Mouse (Mus musculus) limb, embryonic 11.5 days (tissue): ENCODE data around the gene Tcam1. TPM values are rescaled to one million over a fixed set of nuclear protein-coding genes. Genes with fewer than 3 reads are reported as not detected.

ENCODE experiments used
- ATAC-seq: fragments of 200-750 bp; cut with Nextera tagmentation; 2 replicates; pipeline ENCODE4 v1.8.0; 2017; ENCODE audit warnings: low read depth; ENCODE audit not compliant: insufficient number of reproducible peaks, low FRiP score, low TSS enrichment
- DNase-seq: peaks from one replicate; pipeline ENCODE4 v3.0.0-alpha.2; 2015; ENCODE audit warnings: low spot score
- H3K27ac ChIP-seq: fragments of 300-500 bp; sonication (generic); replicated peaks from 2 replicates; pipeline ENCODE4 v1.5.1; 2014; ENCODE audit warnings: low read depth, mild to moderate bottlenecking, low read length
- H3K27me3 ChIP-seq: fragments of 300-500 bp; sonication (generic); 2 replicates; pipeline ENCODE4 v1.6.1; 2014; ENCODE audit warnings: mild to moderate bottlenecking, low read length, mixed read lengths; ENCODE audit not compliant: control insufficient read depth, insufficient read depth
- H3K36me3 ChIP-seq: fragments of 300-500 bp; sonication (generic); 2 replicates; pipeline ENCODE4 v1.6.1; 2014; ENCODE audit warnings: mild to moderate bottlenecking, low read length, moderate library complexity, mixed read lengths; ENCODE audit not compliant: control insufficient read depth, insufficient read depth
- H3K4me1 ChIP-seq: fragments of 300-500 bp; sonication (generic); 2 replicates; pipeline ENCODE4 v1.6.1; 2014; ENCODE audit warnings: low read length, mixed read lengths; ENCODE audit not compliant: control insufficient read depth, insufficient read depth
- H3K4me2 ChIP-seq: fragments of 300-500 bp; sonication (generic); 2 replicates; pipeline ENCODE4 v1.6.1; 2014; ENCODE audit warnings: low read depth, mild to moderate bottlenecking, moderate library complexity; ENCODE audit not compliant: severe bottlenecking
- H3K4me3 ChIP-seq: fragments of 300-500 bp; sonication (generic); 2 replicates; pipeline ENCODE4 v1.5.1; 2014; ENCODE audit warnings: low read depth, low read length
- H3K9ac ChIP-seq: fragments of 300-500 bp; sonication (generic); 2 replicates; pipeline ENCODE4 v1.6.1; 2014; ENCODE audit warnings: mild to moderate bottlenecking, low read length
- H3K9me3 ChIP-seq: fragments of 300-500 bp; sonication (generic); 2 replicates; pipeline ENCODE4 v1.6.1; 2016; ENCODE audit warnings: low read length; ENCODE audit not compliant: control insufficient read depth
- WGBS: fragments of 180-500 bp; shearing (Covaris S2); extraction: QIAGEN DNeasy Blood & Tissue Kit; methylation state at CpG from one replicate; pipeline ENCODE4 v1.1.7; 2014; 5-methylcytosine and 5-hydroxymethylcytosine counted together
- polyA plus RNA-seq: library from polyadenylated mRNA; unstranded; fragments of >200 nt; fragmentation: Nextera tagmentation; extraction: Ambion mirVana; gene quantifications from 2 replicates; pipeline ENCODE4 v1.2.1, GENCODE M21; 2014

Tcam1 gene
- polyA plus RNA-seq, 1 experiment from 2014 or later = 0.29 TPM

GRCm38 (mm10) chr11:106302634-106303033 is 26.2 kb downstream of the Tcam1 start:
- Histone ChIP-seq H3K27ac (no peak overlapping the region), H3K4me3 (no peak overlapping the region), H3K9ac (no peak overlapping the region), H3K4me2 (no peak overlapping the region), H3K36me3 (no peaks in the 10 kb centered on the region), H3K4me1 (no peaks in the 10 kb centered on the region), H3K9me3 (no peaks in the 10 kb centered on the region), H3K27me3 (no peaks in the 10 kb centered on the region)
- WGBS = 15% methylated on average over 2 of the region's 2 CpGs
- DNase-seq (peak; percentile 89), ATAC-seq (no peak)

GRCm38 (mm10) chr11:106305348-106306064 is 29.0 kb downstream of the Tcam1 start:
- DNase-seq = no peak
- no peaks in the 10 kb centered on the region for H3K9me3 ChIP-seq
- no peaks in the 10 kb centered on the region for H3K27me3 ChIP-seq
- no peak overlapping the region for H3K4me2 ChIP-seq
- no peak overlapping the region for H3K27ac ChIP-seq
- no peaks in the 10 kb centered on the region for H3K4me1 ChIP-seq
- 84% methylated on average over 10 of the region's 10 CpGs for WGBS
- H3K9ac ChIP-seq = no peak overlapping the region
- H3K36me3 ChIP-seq = no peaks in the 10 kb centered on the region
- H3K4me3 ChIP-seq = no peak overlapping the region
- no peak for ATAC-seq

GRCm38 (mm10) chr11:106306065-106306385 is 29.6 kb downstream of the Tcam1 start:
- H3K4me1 ChIP-seq = no peaks in the 10 kb centered on the region
- no peak overlapping the region for H3K9ac ChIP-seq
- no peak overlapping the region for H3K4me2 ChIP-seq
- no peak for ATAC-seq
- no peaks in the 10 kb centered on the region for H3K36me3 ChIP-seq
- H3K27ac ChIP-seq = no peak overlapping the region
- H3K27me3 ChIP-seq = no peaks in the 10 kb centered on the region
- H3K4me3 ChIP-seq = no peak overlapping the region
- 94% methylated on average over 3 of the region's 3 CpGs for WGBS
- no peak for DNase-seq
- no peaks in the 10 kb centered on the region for H3K9me3 ChIP-seq

GRCm38 (mm10) chr11:106306758-106307157 is 30.3 kb downstream of the Tcam1 start:
- ATAC-seq (no peak), DNase-seq (no peak)
- H3K4me3 ChIP-seq = no peak overlapping the region
- H3K4me2 ChIP-seq = no peak overlapping the region
- 84% methylated on average over 9 of the region's 9 CpGs for WGBS
- H3K9ac ChIP-seq = no peak overlapping the region
- no peaks in the 10 kb centered on the region for H3K27me3 ChIP-seq
- no peaks in the 10 kb centered on the region for H3K36me3 ChIP-seq
- H3K9me3 ChIP-seq = no peaks in the 10 kb centered on the region
- H3K27ac ChIP-seq = no peak overlapping the region
- no peaks in the 10 kb centered on the region for H3K4me1 ChIP-seq

GRCm38 (mm10) chr11:106307432-106307831 is 31.0 kb downstream of the Tcam1 start:
- Histone ChIP-seq H3K36me3 (no peaks in the 10 kb centered on the region), H3K9ac (no peak overlapping the region), H3K9me3 (no peaks in the 10 kb centered on the region), H3K4me3 (no peak overlapping the region), H3K4me2 (no peak overlapping the region), H3K27me3 (no peaks in the 10 kb centered on the region), H3K27ac (no peak overlapping the region; the same call in 1 of the 2 replicates), H3K4me1 (no peaks in the 10 kb centered on the region)
- DNase-seq = no peak
- ATAC-seq = no peak
- 79% methylated on average over 5 of the region's 5 CpGs for whole genome bisulfite sequencing

- Histone ChIP-seq H3K4me1 (peaks cover 5% of the 10 kb centered on the region), H3K27ac (no peak overlapping the region), H3K9ac (no peak overlapping the region), H3K4me3 (no peak overlapping the region), H3K9me3 (no peaks in the 10 kb centered on the region), H3K4me2 (no peak overlapping the region), H3K27me3 (no peaks in the 10 kb centered on the region), H3K36me3 (no peaks in the 10 kb centered on the region)
- no peak for ATAC-seq
- no peak for DNase-seq
- WGBS = 90% methylated on average over 11 of the region's 11 CpGs
Measured at GRCm38 (mm10) chr11:106308162-106308561, 31.7 kb downstream of the Tcam1 start.

- Histone ChIP-seq H3K4me3 (no peak overlapping the region), H3K9me3 (no peaks in the 10 kb centered on the region), H3K27ac (no peak overlapping the region), H3K4me1 (peaks cover 19% of the 10 kb centered on the region), H3K4me2 (no peak overlapping the region), H3K27me3 (no peaks in the 10 kb centered on the region), H3K9ac (no peak overlapping the region), H3K36me3 (no peaks in the 10 kb centered on the region)
- ATAC-seq (no peak), DNase-seq (no peak)
- WGBS = 70% methylated on average over 5 of the region's 5 CpGs
Measured at GRCm38 (mm10) chr11:106310123-106310522, 33.7 kb downstream of the Tcam1 start.

GRCm38 (mm10) chr11:106313533-106313932 is 37.1 kb downstream of the Tcam1 start:
- Histone ChIP-seq H3K36me3 (no peaks in the 10 kb centered on the region), H3K4me2 (no peak overlapping the region; the same call in 1 of the 2 replicates), H3K27ac (0 out of 2 replicates have a peak overlapping the region, but pooled peaks have one; percentile 26), H3K9me3 (no peaks in the 10 kb centered on the region), H3K4me1 (peaks cover 40% of the 10 kb centered on the region), H3K4me3 (no peak overlapping the region), H3K9ac (no peak overlapping the region), H3K27me3 (no peaks in the 10 kb centered on the region)
- no peak for DNase-seq
- no peak for ATAC-seq
- WGBS = 36% methylated on average over 5 of the region's 5 CpGs

GRCm38 (mm10) chr11:106314333-106314812 is 37.9 kb downstream of the Tcam1 start, which contains the start of gene Cd79b:
Gene Cd79b (minus strand): TSS chr11:106314762.
- 20% methylated on average over 9 of the region's 9 CpGs for WGBS
- H3K4me2 ChIP-seq = no peak within 1 kb of the TSS; the same call in 1 of the 2 replicates

More at GRCm38 (mm10) chr11:106314333-106314812, 37.9 kb downstream of the Tcam1 start, which contains the start of gene Cd79b:
- H3K4me3 ChIP-seq = no peak within 1 kb of the TSS
- H3K36me3 ChIP-seq = no peaks in the 10 kb centered on the region
- H3K27me3 ChIP-seq = no peaks in the 10 kb centered on the region
- peak within 1 kb of the TSS; percentile 26; the same call in 1 of the 2 replicates for H3K27ac ChIP-seq
- H3K9me3 ChIP-seq = no peaks in the 10 kb centered on the region
- H3K9ac ChIP-seq = no peak within 1 kb of the TSS
- peaks cover 40% of the 10 kb centered on the region for H3K4me1 ChIP-seq
- no peak for DNase-seq
- no peak for ATAC-seq
